Mouse (Mus musculus) heart, embryonic 14.5 days (tissue): ENCODE measurements around the gene Snx18. TPM values are rescaled to one million over a fixed set of nuclear protein-coding genes. Genes with fewer than 3 reads are reported as not detected.

ENCODE experiments used
- ATAC-seq: fragments of 200-750 bp; cut with Nextera tagmentation; 2 replicates; pipeline ENCODE4 v1.8.0; 2017; ENCODE audit warnings: low read depth, moderate TSS enrichment; ENCODE audit not compliant: insufficient number of reproducible peaks, insufficient read depth, low FRiP score
- H3K27ac ChIP-seq, 2 experiments: fragments of 200-500 bp in 1 of 2; fragments of 300-500 bp in 1 of 2; sonication (generic) in 1 of 2; replicated peaks in 1 of 2; 2 replicates each; pipeline ENCODE4 v1.5.1; 2012 to 2014; ENCODE audit warnings: low read depth in 2 of 2, low read length in 2 of 2, control low read depth in 1 of 2, mild to moderate bottlenecking in 1 of 2, mixed read lengths in 1 of 2; ENCODE audit not compliant: control insufficient read depth in 1 of 2, insufficient read depth in 1 of 2
- H3K27me3 ChIP-seq: fragments of 300-500 bp; sonication (generic); 2 replicates; pipeline ENCODE4 v1.6.1; 2014; ENCODE audit warnings: mild to moderate bottlenecking, low read length, control low read depth; ENCODE audit not compliant: control insufficient read depth, insufficient read depth
- H3K36me3 ChIP-seq: fragments of 300-500 bp; sonication (generic); 2 replicates; pipeline ENCODE4 v1.6.1; 2014; ENCODE audit warnings: mild to moderate bottlenecking, control low read depth, low read length, mixed read lengths; ENCODE audit not compliant: control insufficient read depth, insufficient read depth
- H3K4me1 ChIP-seq, 2 experiments: fragments of 200-500 bp in 1 of 2; fragments of 300-500 bp in 1 of 2; sonication (generic) in 1 of 2; 2 replicates each; pipeline ENCODE4 v1.6.1; 2012 to 2014; ENCODE audit warnings: low read length in 2 of 2, control low read depth in 1 of 2, mixed read lengths in 1 of 2; ENCODE audit not compliant: control insufficient read depth in 2 of 2, insufficient read depth in 2 of 2
- H3K4me2 ChIP-seq: fragments of 300-500 bp; sonication (generic); 2 replicates; pipeline ENCODE4 v1.6.1; 2014; ENCODE audit warnings: mild to moderate bottlenecking, low read length
- H3K4me3 ChIP-seq, 2 experiments: fragments of 200-500 bp in 1 of 2; fragments of 300-500 bp in 1 of 2; sonication (generic) in 1 of 2; 2 replicates each; pipeline ENCODE4 v1.5.1; 2012 to 2014; ENCODE audit warnings: low read length in 2 of 2, mild to moderate bottlenecking in 2 of 2, control low read depth in 1 of 2, low read depth in 1 of 2, moderate library complexity in 1 of 2; ENCODE audit not compliant: control insufficient read depth in 1 of 2, insufficient read depth in 1 of 2
- H3K9ac ChIP-seq: fragments of 300-500 bp; sonication (generic); 2 replicates; pipeline ENCODE4 v1.6.1; 2014; ENCODE audit warnings: mild to moderate bottlenecking, low read length
- H3K9me3 ChIP-seq: fragments of 300-500 bp; sonication (generic); 2 replicates; pipeline ENCODE4 v1.6.1; 2016; ENCODE audit warnings: low read length, control low read depth; ENCODE audit not compliant: control insufficient read depth
- WGBS: fragments of 180-500 bp; shearing (Covaris S2); extraction: QIAGEN DNeasy Blood & Tissue Kit; methylation state at CpG from one replicate; pipeline ENCODE4 v1.1.7; 2014; 5-methylcytosine and 5-hydroxymethylcytosine counted together
- polyA plus RNA-seq: library from polyadenylated mRNA; unstranded; fragments of >200 nt; fragmentation: Nextera tagmentation; extraction: Ambion mirVana; gene quantifications from 2 replicates; pipeline ENCODE4 v1.2.1, GENCODE M21; 2014

Snx18 gene
- polyA plus RNA-seq, 1 experiment from 2014 or later: 22.6 TPM

- WGBS: 82% methylated on average over 9 of the region's 9 CpGs
These were observed 46.2 kb downstream of the Snx18 start for GRCm38 (mm10) chr13:113572046-113572686.

GRCm38 (mm10) chr13:113569526-113569925, 48.8 kb downstream of the Snx18 start:
- Histone ChIP-seq H3K4me2 (no peak overlapping the region), H3K9me3 (0 out of 2 replicates have a peak, but pooled peaks cover 4% of the 10 kb centered on the region), H3K4me3 (no peak overlapping the region), H3K4me1 (no peaks in the 10 kb centered on the region), H3K27me3 (no peaks in the 10 kb centered on the region), H3K9ac (no peak overlapping the region), H3K27ac (no peak overlapping the region), H3K36me3 (no peaks in the 10 kb centered on the region)
- no peak for ATAC-seq
- WGBS: 33% methylated on average over 2 of the region's 2 CpGs

More at GRCm38 (mm10) chr13:113572046-113572686, 46.2 kb downstream of the Snx18 start:
- Histone ChIP-seq H3K4me3 (no peak overlapping the region), H3K4me1 (no peaks in the 10 kb centered on the region), H3K27me3 (no peaks in the 10 kb centered on the region), H3K9me3 (0 out of 2 replicates have a peak, but pooled peaks cover 4% of the 10 kb centered on the region), H3K4me2 (no peak overlapping the region), H3K36me3 (no peaks in the 10 kb centered on the region), H3K9ac (no peak overlapping the region), H3K27ac (no peak overlapping the region)
- no peak for ATAC-seq

GRCm38 (mm10) chr13:113566951-113567350, 51.4 kb downstream of the Snx18 start:
- 82% methylated on average over 5 of the region's 5 CpGs for WGBS

GRCm38 (mm10) chr13:113566411-113566810, 52.0 kb downstream of the Snx18 start:
- Histone ChIP-seq H3K4me3 (no peak overlapping the region), H3K9me3 (peaks cover 5% of the 10 kb centered on the region; the same call in 1 of the 2 replicates), H3K4me1 (no peaks in the 10 kb centered on the region), H3K4me2 (no peak overlapping the region), H3K27ac (no peak overlapping the region), H3K27me3 (no peaks in the 10 kb centered on the region), H3K9ac (no peak overlapping the region), H3K36me3 (no peaks in the 10 kb centered on the region)
- no peak for ATAC-seq
- WGBS: 92% methylated on average over 7 of the region's 7 CpGs

More at GRCm38 (mm10) chr13:113566951-113567350, 51.4 kb downstream of the Snx18 start:
- Histone ChIP-seq H3K9ac (no peak overlapping the region), H3K27me3 (no peaks in the 10 kb centered on the region), H3K9me3 (0 out of 2 replicates have a peak, but pooled peaks cover 4% of the 10 kb centered on the region), H3K27ac (no peak overlapping the region), H3K4me3 (no peak overlapping the region), H3K36me3 (no peaks in the 10 kb centered on the region), H3K4me2 (no peak overlapping the region), H3K4me1 (no peaks in the 10 kb centered on the region)
- ATAC-seq: no peak

GRCm38 (mm10) chr13:113559646-113560045, 58.7 kb downstream of the Snx18 start:
- H3K9me3 ChIP-seq: peaks cover 3% of the 10 kb centered on the region; the same call in 1 of the 2 replicates
- H3K4me1 ChIP-seq: 0 out of 4 replicates have a peak, but pooled peaks cover 0 to 7% of the 10 kb centered on the region in 2 experiments
- no peak for ATAC-seq
- no peaks in the 10 kb centered on the region for H3K36me3 ChIP-seq
- no peak overlapping the region for H3K4me2 ChIP-seq
- no peaks in the 10 kb centered on the region for H3K27me3 ChIP-seq
- H3K27ac ChIP-seq: no peak overlapping the region
- WGBS: 85% methylated on average over 9 of the region's 9 CpGs
- H3K9ac ChIP-seq: no peak overlapping the region
- H3K4me3 ChIP-seq: no peak overlapping the region

- no peaks in the 10 kb centered on the region for H3K36me3 ChIP-seq
- no peak overlapping the region for H3K27ac ChIP-seq
- no peak for ATAC-seq
- H3K9me3 ChIP-seq: peaks cover 3% of the 10 kb centered on the region; the same call in 1 of the 2 replicates
- H3K4me2 ChIP-seq: no peak overlapping the region
- H3K4me3 ChIP-seq: no peak overlapping the region
- no peak overlapping the region for H3K9ac ChIP-seq
- no peaks in the 10 kb centered on the region for H3K27me3 ChIP-seq
- peaks cover 0 to 9% of the 10 kb centered on the region in 2 experiments; a peak in 1 of 4 replicates for H3K4me1 ChIP-seq
These were observed 61.8 kb downstream of the Snx18 start for GRCm38 (mm10) chr13:113556538-113556937.

GRCm38 (mm10) chr13:113555226-113555625, 63.1 kb downstream of the Snx18 start:
- no peaks in the 10 kb centered on the region for H3K27me3 ChIP-seq
- H3K4me2 ChIP-seq: no peak overlapping the region
- H3K27ac ChIP-seq: no peak overlapping the region
- no peaks in the 10 kb centered on the region for H3K36me3 ChIP-seq
- no peaks in the 10 kb centered on the region for H3K9me3 ChIP-seq
- peaks cover 4 to 22% of the 10 kb centered on the region in 2 experiments for H3K4me1 ChIP-seq
- whole genome bisulfite sequencing: 74% methylated on average over 2 of the region's 2 CpGs
- H3K9ac ChIP-seq: no peak overlapping the region
- H3K4me3 ChIP-seq: no peak overlapping the region
- 0 out of 2 replicates have a peak, but pooled peaks have one; percentile 32 for ATAC-seq
